Mouse (Mus musculus) CH12.LX (cell line): ENCODE measurements around the gene Ripk1. TPM values are rescaled to one million over a fixed set of nuclear protein-coding genes. Genes with fewer than 3 reads are reported as not detected.

Experiments used
- DNase-seq: peaks from one replicate; pipeline ENCODE4 v3.0.0-alpha.2; 2013; ENCODE audit errors: extremely low read depth
- H3K27ac ChIP-seq: 2 replicates; pipeline ENCODE4 v1.5.1; 2012; ENCODE audit warnings: low read depth, mild to moderate bottlenecking, control low read depth, moderate library complexity; ENCODE audit not compliant: insufficient read depth
- H3K27me3 ChIP-seq: replicated peaks from 2 replicates; pipeline ENCODE3; 2012; ENCODE audit warnings: inconsistent platforms
- H3K36me3 ChIP-seq, 2 experiments: replicated peaks in 1 of 2; 2 replicates each; pipeline versions ENCODE3 to v1.6.1; 2012; ENCODE audit warnings: inconsistent platforms in 1 of 2, low read length in 1 of 2, mild to moderate bottlenecking in 1 of 2, mixed read lengths in 1 of 2, moderate library complexity in 1 of 2; ENCODE audit not compliant: control insufficient read depth in 1 of 2, insufficient read depth in 1 of 2
- H3K4me1 ChIP-seq, 2 experiments: 2 replicates each; pipeline ENCODE4 v1.6.1; 2012; ENCODE audit warnings: inconsistent platforms in 1 of 2, moderate library complexity in 1 of 2; ENCODE audit not compliant: insufficient read depth in 2 of 2, control insufficient read depth in 1 of 2
- H3K4me2 ChIP-seq: 2 replicates; pipeline ENCODE4 v1.6.1; 2012; ENCODE audit warnings: low read depth, mild to moderate bottlenecking, control low read depth; ENCODE audit not compliant: poor library complexity, insufficient read depth, severe bottlenecking
- H3K4me3 ChIP-seq, 3 experiments: fragments of 150-350 bp in 1 of 3; sonication (generic) in 1 of 3; replicated peaks in 1 of 3; 2 replicates each; pipeline versions ENCODE3 to v1.5.1; 2011 to 2012; ENCODE audit warnings: low read depth in 2 of 3, low read length in 2 of 3, mild to moderate bottlenecking in 2 of 3, moderate library complexity in 2 of 3, control low read depth in 1 of 3, improper control_type of control experiment in 1 of 3, inconsistent platforms in 1 of 3, mixed read lengths in 1 of 3; ENCODE audit not compliant: poor library complexity in 1 of 3
- H3K79me2 ChIP-seq: replicated peaks from 2 replicates; pipeline ENCODE4 v1.6.1; 2012; ENCODE audit warnings: mild to moderate bottlenecking, moderate library complexity; ENCODE audit not compliant: control insufficient read depth, poor library complexity, insufficient read depth, severe bottlenecking; ENCODE audit errors: extremely low read depth
- H3K9ac ChIP-seq: 2 replicates; pipeline ENCODE4 v1.6.1; 2012; ENCODE audit warnings: low read depth, mild to moderate bottlenecking, control low read depth, moderate library complexity; ENCODE audit not compliant: insufficient read depth
- H3K9me3 ChIP-seq: replicated peaks from 2 replicates; pipeline ENCODE3; 2012; ENCODE audit warnings: low read length, inconsistent platforms, mixed read lengths
- BHLHE40 ChIP-seq: IDR thresholded peaks from 2 replicates; pipeline ENCODE4 v1.6.1; 2011; ENCODE audit warnings: mild to moderate bottlenecking, low read depth, low read length, improper control_type of control experiment
- CTCF ChIP-seq, 2 experiments: IDR thresholded peaks in 1 of 2; conservative IDR thresholded peaks in 1 of 2; 2 replicates each; pipeline ENCODE4 v1.5.1; 2011 to 2012; ENCODE audit warnings: low read depth in 2 of 2, low read length in 2 of 2, improper control_type of control experiment in 1 of 2, inconsistent platforms in 1 of 2, mild to moderate bottlenecking in 1 of 2, moderate library complexity in 1 of 2
- ELF1 ChIP-seq: IDR thresholded peaks from 2 replicates; pipeline ENCODE4 v1.6.1; 2014; ENCODE audit warnings: low read depth, mild to moderate bottlenecking, inconsistent platforms, low read length, improper control_type of control experiment
- ETS1 ChIP-seq: conservative IDR thresholded peaks from 2 replicates; pipeline ENCODE4 v1.6.1; 2012; ENCODE audit warnings: low read depth, mild to moderate bottlenecking, inconsistent platforms, low read length, improper control_type of control experiment, moderate library complexity
- GABPA ChIP-seq: IDR thresholded peaks from 2 replicates; pipeline ENCODE4 v1.6.1; 2012; ENCODE audit warnings: low read depth, low read length, improper control_type of control experiment, inconsistent platforms; ENCODE audit not compliant: insufficient replicate concordance
- IRF4 ChIP-seq: IDR thresholded peaks from 2 replicates; pipeline ENCODE4 v1.6.1; 2014; ENCODE audit warnings: low read depth, mild to moderate bottlenecking, inconsistent platforms, low read length, improper control_type of control experiment
- JUND ChIP-seq: conservative IDR thresholded peaks from 2 replicates; pipeline ENCODE4 v1.6.1; 2011; ENCODE audit warnings: low read depth, low read length, improper control_type of control experiment
- MAFK ChIP-seq: IDR thresholded peaks from 2 replicates; pipeline ENCODE4 v1.6.1; 2011; ENCODE audit warnings: low read length, improper control_type of control experiment; ENCODE audit not compliant: insufficient replicate concordance
- MYC ChIP-seq: IDR thresholded peaks from 2 replicates; pipeline ENCODE4 v1.6.1; 2011; ENCODE audit warnings: low read depth, mild to moderate bottlenecking, improper control_type of control experiment, low read length
- NRF1 ChIP-seq: IDR thresholded peaks from 2 replicates; pipeline ENCODE4 v1.6.1; 2014; ENCODE audit warnings: low read depth, mild to moderate bottlenecking, inconsistent platforms, low read length, improper control_type of control experiment, moderate library complexity
- PAX5 ChIP-seq: IDR thresholded peaks from 2 replicates; pipeline ENCODE4 v1.6.1; 2012; ENCODE audit warnings: low read length, inconsistent platforms, mixed read lengths
- POLR2A ChIP-seq: IDR thresholded peaks from 2 replicates; pipeline ENCODE4 v1.6.1; 2011; ENCODE audit warnings: low read depth, mild to moderate bottlenecking, improper control_type of control experiment, low read length
- RAD21 ChIP-seq: IDR thresholded peaks from 2 replicates; pipeline ENCODE4 v1.6.1; 2011; ENCODE audit warnings: low read depth, mild to moderate bottlenecking, low read length, improper control_type of control experiment, moderate library complexity
- RCOR1 ChIP-seq: conservative IDR thresholded peaks from 2 replicates; pipeline ENCODE4 v1.6.1; 2012; ENCODE audit warnings: low read depth, mild to moderate bottlenecking, inconsistent platforms, low read length, improper control_type of control experiment
- SIN3A ChIP-seq: IDR thresholded peaks from 2 replicates; pipeline ENCODE4 v1.6.1; 2012; ENCODE audit warnings: low read length, improper control_type of control experiment, inconsistent platforms
- TCF12 ChIP-seq: IDR thresholded peaks from 2 replicates; pipeline ENCODE4 v1.6.1; 2014; ENCODE audit warnings: low read depth, mild to moderate bottlenecking, inconsistent platforms, low read length, improper control_type of control experiment
- UBTF ChIP-seq: IDR thresholded peaks from 2 replicates; pipeline ENCODE4 v1.6.1; 2012; ENCODE audit warnings: low read depth, mild to moderate bottlenecking, inconsistent platforms, low read length, improper control_type of control experiment, moderate library complexity
- dilution Hi-C: fragments of 300-500 bp; cut with MboI; formaldehyde crosslinking; loops from 2 replicates; pipeline ENCODE4 v1.14.3; 2020; ENCODE audit warnings: low sequenced_read_pairs; ENCODE audit not compliant: extremely low pct_unique_long_range_greater_than_20kb, extremely low pct_ligation_motif_present
- in situ Hi-C: fragments of 300-500 bp; cut with MboI; formaldehyde crosslinking; loops from 3 replicates; pipeline ENCODE4 v1.14.3; 2019; ENCODE audit warnings: low sequenced_read_pairs, low pct_ligation_motif_present, low pct_unique_long_range_greater_than_20kb, mixed read lengths
- polyA plus RNA-seq: library from polyadenylated mRNA; unstranded; fragments of >175 nt; gene quantifications from 2 replicates; pipeline ENCODE4 v1.2.1, GENCODE M21; 2012; ENCODE audit warnings: low read depth; ENCODE audit not compliant: insufficient read length
- total RNA-seq, 2 experiments: library from RNA; depleted of rRNA; stranded (reverse); fragments of 300-350 nt in 1 of 2; fragments of >200 nt in 1 of 2; gene quantifications; 2 replicates each; pipeline ENCODE4 v1.2.3; 2012 to 2014

The Ripk1 gene
- total and polyA plus RNA-seq, 3 experiments, result 13.1 to 18.6 (median 16.6) TPM

- Histone ChIP-seq H3K4me3 (no peak overlapping the region), H3K4me1 (no peaks in the 10 kb centered on the region), H3K36me3 (peaks cover 50 to 96% of the 10 kb centered on the region in 2 experiments), H3K4me2 (no peak overlapping the region), H3K27ac (no peak overlapping the region), H3K9me3 (peaks cover 5% of the 10 kb centered on the region), H3K27me3 (no peaks in the 10 kb centered on the region), H3K79me2 (no peaks in the 10 kb centered on the region), H3K9ac (no peak overlapping the region)
- no peak for DNase-seq
- dilution Hi-C loops, result no loop called here
- in situ Hi-C loops, result no loop called here
- TF ChIP-seq RCOR1 (no peak), UBTF (no peak), RAD21 (no peak), SIN3A (no peak), NRF1 (no peak)
These were observed 16.4 kb downstream of the Ripk1 start for GRCm38 (mm10) chr13:34018521-34018920.

- dilution Hi-C loops, result no loop called here
- no peak for DNase-seq
- no peak overlapping the region for H3K4me2 ChIP-seq
- in situ Hi-C loops, result no loop called here
- H3K9ac ChIP-seq, result no peak overlapping the region
- no peak overlapping the region for H3K27ac ChIP-seq
- H3K27me3 ChIP-seq, result no peaks in the 10 kb centered on the region
- H3K79me2 ChIP-seq, result no peaks in the 10 kb centered on the region
- peaks cover 5% of the 10 kb centered on the region for H3K9me3 ChIP-seq
- no peak overlapping the region for H3K4me3 ChIP-seq
- H3K36me3 ChIP-seq, result peaks cover 38 to 82% of the 10 kb centered on the region in 2 experiments
- TF ChIP-seq MYC (no peak), TCF12 (no peak), BHLHE40 (no peak), JUND (no peak), GABPA (no peak), ETS1 (no peak), POLR2A (no peak), PAX5 (no peak), CTCF (conservative IDR thresholded peaks at IDR 0.05 in 1 of 2, IDR thresholded peaks at IDR 0.05 in 1 of 2; ENCODE audit: low read depth in 2 of 2, low read length in 2 of 2) (no peak), IRF4 (no peak), ELF1 (no peak), MAFK (no peak)
- H3K4me1 ChIP-seq, result no peaks in the 10 kb centered on the region
These were observed 19.8 kb downstream of the Ripk1 start for GRCm38 (mm10) chr13:34021998-34022397.
